Mouse (Mus musculus) liver, adult 2 months (tissue): ENCODE results near the gene Pde8a. TPM values are rescaled to one million over a fixed set of nuclear protein-coding genes. Genes with fewer than 3 reads are reported as not detected.

Experiments
- DNase-seq: peaks from one replicate; pipeline ENCODE4 v3.0.0-alpha.2; 2011; ENCODE audit warnings: low read depth, low spot score; ENCODE audit errors: extremely low read depth
- H3K27ac ChIP-seq: fragments of 200-500 bp; replicated peaks from 2 replicates; pipeline ENCODE4 v1.5.1; 2012; ENCODE audit warnings: low read depth, mild to moderate bottlenecking, control low read depth, inconsistent platforms, low read length; ENCODE audit not compliant: insufficient read depth
- H3K27me3 ChIP-seq: fragments of 200-500 bp; 2 replicates; pipeline ENCODE4 v1.6.1; 2012; ENCODE audit warnings: mild to moderate bottlenecking, moderate library complexity, low read length, inconsistent platforms; ENCODE audit not compliant: control insufficient read depth, insufficient read depth
- H3K36me3 ChIP-seq: fragments of 200-500 bp; 2 replicates; pipeline ENCODE4 v1.6.1; 2012; ENCODE audit warnings: low read length, inconsistent platforms; ENCODE audit not compliant: control insufficient read depth, insufficient read depth
- H3K4me1 ChIP-seq: fragments of 200-500 bp; 2 replicates; pipeline ENCODE4 v1.6.1; 2011; ENCODE audit warnings: low read length; ENCODE audit not compliant: control insufficient read depth, insufficient read depth
- H3K4me3 ChIP-seq: fragments of 200-500 bp; 2 replicates; pipeline ENCODE4 v1.5.1; 2011; ENCODE audit warnings: low read depth, mild to moderate bottlenecking, control low read depth, low read length, moderate library complexity; ENCODE audit not compliant: insufficient read depth
- H3K79me2 ChIP-seq: fragments of 200-500 bp; 2 replicates; pipeline ENCODE4 v1.6.1; 2012; ENCODE audit warnings: inconsistent platforms, mild to moderate bottlenecking, low read length, moderate library complexity; ENCODE audit not compliant: control insufficient read depth, insufficient read depth
- H3K9ac ChIP-seq: fragments of 200-500 bp; 2 replicates; pipeline ENCODE4 v1.6.1; 2012; ENCODE audit warnings: low read depth, mild to moderate bottlenecking, control low read depth, inconsistent platforms, low read length
- CTCF ChIP-seq: fragments of 200-500 bp; IDR thresholded peaks from 2 replicates; pipeline ENCODE4 v1.5.1; 2011; ENCODE audit warnings: low read depth, low read length, control low read depth
- POLR2A ChIP-seq: fragments of 200-500 bp; IDR thresholded peaks from 2 replicates; pipeline ENCODE4 v1.6.1; 2011; ENCODE audit warnings: low read length, control low read depth; ENCODE audit not compliant: insufficient read depth; ENCODE audit errors: extremely low read depth
- WGBS: fragments of 180-500 bp; shearing (Covaris S2); methylation state at CpG from one replicate; pipeline ENCODE4 v1.1.7; 2018; 5-methylcytosine and 5-hydroxymethylcytosine counted together
- polyA plus RNA-seq: library from polyadenylated mRNA; depleted of rRNA; stranded (reverse); fragments of >200 nt; gene quantifications from 2 replicates; pipeline ENCODE4 v1.2.3, GENCODE M21; 2012
- total RNA-seq: library from RNA; depleted of rRNA; stranded (reverse); fragments of >200 nt; gene quantifications from 2 replicates; pipeline ENCODE4 v1.2.3, GENCODE M21; 2014

The Pde8a gene
- total and polyA plus RNA-seq, 2 experiments = 13.3 to 13.5 TPM

- TF ChIP-seq CTCF (no peak), POLR2A (no peak)
- WGBS = 62% methylated on average over 15 of the region's 15 CpGs
Observed at GRCm38 (mm10) chr7:81345447-81346170, 132.2 kb downstream of the Pde8a start.

DNA sequence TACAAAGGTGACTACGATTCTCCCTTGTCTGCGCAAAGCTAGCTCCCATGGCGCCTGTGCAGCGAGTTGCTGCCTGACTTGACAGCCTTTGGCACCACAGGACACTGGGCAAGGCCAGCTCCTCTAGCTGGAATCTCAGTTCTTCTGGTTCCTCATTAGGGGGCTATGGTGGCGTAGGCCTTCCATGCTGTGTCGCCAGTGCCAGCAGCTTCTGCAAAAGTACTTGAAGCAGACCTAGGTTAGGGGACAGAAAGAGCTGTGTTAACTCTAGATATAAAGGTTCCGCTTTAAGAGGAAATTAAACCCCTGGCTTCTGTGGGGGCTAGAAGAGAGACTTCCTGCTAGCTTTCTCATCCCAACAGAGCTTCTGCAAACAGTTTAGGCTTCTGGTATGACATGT lies 134.8 kb downstream of the Pde8a start:
- Histone ChIP-seq H3K4me1 (peaks cover 11% of the 10 kb centered on the region), H3K79me2 (peaks cover 6% of the 10 kb centered on the region; the same call in 1 of the 2 replicates), H3K36me3 (no peaks in the 10 kb centered on the region), H3K27ac (no peak overlapping the region), H3K9ac (no peak overlapping the region), H3K4me3 (no peak overlapping the region), H3K27me3 (no peaks in the 10 kb centered on the region)
- whole genome bisulfite sequencing = 74% methylated on average over 7 of the region's 7 CpGs
- TF ChIP-seq POLR2A = no peak
- no peak for TF ChIP-seq CTCF
- DNase-seq = no peak

More at GRCm38 (mm10) chr7:81345447-81346170, 132.2 kb downstream of the Pde8a start:
- Histone ChIP-seq H3K9ac (peak overlapping the region; percentile 67), H3K4me1 (peaks cover 19% of the 10 kb centered on the region), H3K27me3 (no peaks in the 10 kb centered on the region), H3K36me3 (peaks cover 15% of the 10 kb centered on the region), H3K79me2 (peaks cover 6% of the 10 kb centered on the region; the same call in 1 of the 2 replicates), H3K4me3 (peak overlapping the region; percentile 93), H3K27ac (0 out of 2 replicates have a peak overlapping the region, but pooled peaks have one; percentile 41)
- no peak for DNase-seq

DNA sequence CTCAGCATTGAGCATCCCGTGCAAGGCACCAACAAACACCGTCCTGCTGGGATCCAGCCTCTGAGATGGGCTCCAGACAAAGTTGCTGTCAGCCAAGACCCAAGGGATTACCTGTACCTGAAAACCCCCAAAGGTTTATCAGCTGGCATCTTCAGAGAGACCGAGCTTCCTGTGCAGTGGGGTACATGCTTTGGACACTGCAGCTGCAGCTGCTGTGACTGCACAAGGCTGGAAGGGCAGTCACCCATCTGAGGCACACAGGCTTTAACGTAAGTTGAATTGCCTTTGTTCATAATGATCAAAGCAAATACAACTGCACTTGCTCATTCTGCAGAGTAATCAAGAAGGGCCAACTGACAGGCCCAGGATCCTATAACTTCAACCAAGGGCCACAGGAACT lies 138.4 kb downstream of the Pde8a start:
- WGBS = 91% methylated on average over 4 of the region's 4 CpGs
- H3K27ac ChIP-seq = no peak overlapping the region
- H3K4me3 ChIP-seq = no peak overlapping the region
- H3K27me3 ChIP-seq = no peaks in the 10 kb centered on the region
- H3K36me3 ChIP-seq = no peaks in the 10 kb centered on the region
- H3K4me1 ChIP-seq = no peaks in the 10 kb centered on the region
- no peaks in the 10 kb centered on the region for H3K79me2 ChIP-seq
- TF ChIP-seq POLR2A = no peak
- no peak for DNase-seq
- no peak overlapping the region for H3K9ac ChIP-seq

GRCm38 (mm10) chr7:81355746-81356145 lies 142.3 kb downstream of the Pde8a start:
- no peak for DNase-seq
- Histone ChIP-seq H3K79me2 (no peaks in the 10 kb centered on the region), H3K27ac (no peak overlapping the region), H3K4me3 (no peak overlapping the region), H3K36me3 (no peaks in the 10 kb centered on the region), H3K27me3 (no peaks in the 10 kb centered on the region), H3K4me1 (no peaks in the 10 kb centered on the region; the same call in 1 of the 2 replicates), H3K9ac (no peak overlapping the region)
- TF ChIP-seq CTCF (no peak), POLR2A (no peak)
- 92% methylated on average over 7 of the region's 7 CpGs for WGBS

DNA sequence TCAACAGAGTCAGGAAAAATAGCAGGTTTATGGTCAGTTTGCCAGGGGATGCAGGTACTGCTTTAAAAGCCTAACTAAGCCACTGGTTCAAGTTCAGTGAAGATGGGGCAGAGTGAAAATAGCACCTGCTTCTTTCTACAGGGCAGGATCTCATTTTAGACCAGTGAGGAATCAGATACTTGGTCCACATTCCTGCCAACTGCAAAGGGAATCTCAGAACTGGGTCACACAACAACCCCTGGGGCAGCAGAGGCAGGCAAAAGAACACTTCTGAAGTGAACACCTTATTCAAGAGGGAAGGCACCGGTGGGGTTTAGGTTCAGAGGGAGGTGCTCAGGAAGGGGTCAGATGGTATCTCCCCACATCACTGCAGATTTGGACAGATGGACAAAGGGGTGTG lies 143.0 kb downstream of the Pde8a start:
- Histone ChIP-seq H3K79me2 (no peaks in the 10 kb centered on the region), H3K27ac (no peak overlapping the region), H3K4me1 (no peaks in the 10 kb centered on the region; the same call in 1 of the 2 replicates), H3K27me3 (no peaks in the 10 kb centered on the region), H3K4me3 (no peak overlapping the region), H3K36me3 (no peaks in the 10 kb centered on the region), H3K9ac (no peak overlapping the region)
- no peak for TF ChIP-seq CTCF
- no peak for TF ChIP-seq POLR2A
- WGBS = 96% methylated on average over 1 of the region's 1 CpGs
- no peak for DNase-seq

DNA sequence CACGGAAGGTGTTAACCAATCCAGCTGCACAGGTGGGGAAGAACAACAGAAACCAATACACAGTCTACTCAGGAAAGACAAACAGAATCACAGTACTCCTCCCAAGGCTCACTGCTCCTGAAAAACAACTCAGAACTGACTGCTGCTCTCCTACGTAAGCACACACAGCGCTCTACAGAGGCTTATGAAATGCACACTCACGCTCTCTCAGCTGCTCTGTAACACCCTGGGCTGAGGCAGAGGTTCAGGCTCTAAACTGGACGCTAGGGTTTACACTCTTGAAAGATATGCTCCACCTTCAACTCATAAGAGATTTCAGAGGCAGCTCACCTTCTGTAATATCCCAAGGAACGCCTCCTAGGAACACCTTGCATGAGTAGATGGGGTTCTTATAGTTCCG lies 143.6 kb downstream of the Pde8a start:
- TF ChIP-seq POLR2A (no peak), CTCF (no peak)
- Histone ChIP-seq H3K27me3 (no peaks in the 10 kb centered on the region), H3K4me1 (no peaks in the 10 kb centered on the region; the same call in 1 of the 2 replicates), H3K4me3 (no peak overlapping the region), H3K9ac (no peak overlapping the region), H3K36me3 (no peaks in the 10 kb centered on the region), H3K27ac (no peak overlapping the region), H3K79me2 (no peaks in the 10 kb centered on the region)
- no peak for DNase-seq
- 85% methylated on average over 7 of the region's 7 CpGs for WGBS
